Mouse (Mus musculus): Measurements from ENCODE around the gene Tln2.

The Tln2 gene

DNA sequence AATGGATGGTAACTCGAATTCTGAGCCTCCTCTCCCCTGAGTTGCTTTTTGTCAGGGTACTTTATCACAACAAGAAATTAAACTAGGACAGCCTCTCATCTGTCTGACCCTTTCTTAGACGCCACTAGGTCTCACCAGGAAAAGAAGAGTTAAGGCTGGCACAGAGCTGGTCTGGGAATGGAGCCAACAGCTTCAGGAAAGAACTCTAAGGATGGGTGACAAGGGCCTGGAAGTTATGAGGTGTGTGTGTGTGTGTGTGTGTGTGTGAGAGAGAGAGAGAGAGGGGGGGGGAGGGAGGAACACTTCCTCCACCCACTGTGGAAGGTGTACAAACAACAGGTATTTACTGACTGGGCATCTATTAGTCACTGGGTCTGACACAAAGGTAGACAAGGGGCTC is 294.6 kb downstream of the Tln2 start:
- in situ Hi-C loops (cut with MboI; ENCODE audit: low pct_unique_long_range_greater_than_20kb in 1 of 2, low sequenced_read_pairs in 2 of 2, unreplicated experiment in 1 of 2), result no loop called here

DNA sequence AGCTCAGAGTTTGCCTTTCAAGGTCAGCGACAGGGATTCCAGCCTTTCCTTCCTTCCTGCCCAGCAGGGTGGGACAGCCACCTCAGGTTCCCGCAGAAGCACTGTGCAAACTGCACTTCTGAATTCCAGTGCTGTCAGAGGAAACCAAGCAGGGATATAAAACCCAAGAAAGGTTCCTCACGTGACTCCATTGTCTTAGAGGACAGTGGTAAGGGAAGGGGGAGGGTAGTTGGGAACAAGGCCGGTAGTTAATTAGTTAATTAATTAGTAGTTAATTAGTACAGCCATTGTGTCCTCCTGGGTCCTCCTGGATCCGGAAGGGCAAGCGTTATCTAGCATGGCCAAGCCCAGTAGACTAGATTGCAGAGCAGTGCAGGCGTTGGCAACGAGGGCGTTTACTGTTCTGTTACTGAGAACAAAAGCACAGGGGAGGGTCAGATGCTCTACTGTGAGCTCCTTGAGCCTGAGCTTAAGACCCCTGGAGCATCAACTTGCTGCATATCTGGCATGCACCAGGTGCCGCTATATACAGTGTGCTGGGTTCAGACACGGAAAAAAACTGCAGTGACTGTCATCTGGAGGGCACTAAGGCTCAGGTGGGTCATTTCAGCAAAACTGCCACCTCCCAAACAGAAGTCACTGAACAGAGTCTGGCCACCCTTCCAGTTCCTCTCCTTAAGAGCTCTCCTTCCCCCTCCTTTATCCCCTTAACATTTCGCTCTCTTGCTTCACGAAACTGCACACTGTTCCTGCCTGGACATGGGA is 298.5 kb downstream of the Tln2 start:
- in situ Hi-C loops (cut with MboI; ENCODE audit: low pct_unique_long_range_greater_than_20kb in 1 of 2, low sequenced_read_pairs in 2 of 2, unreplicated experiment in 1 of 2), result no loop called here

DNA sequence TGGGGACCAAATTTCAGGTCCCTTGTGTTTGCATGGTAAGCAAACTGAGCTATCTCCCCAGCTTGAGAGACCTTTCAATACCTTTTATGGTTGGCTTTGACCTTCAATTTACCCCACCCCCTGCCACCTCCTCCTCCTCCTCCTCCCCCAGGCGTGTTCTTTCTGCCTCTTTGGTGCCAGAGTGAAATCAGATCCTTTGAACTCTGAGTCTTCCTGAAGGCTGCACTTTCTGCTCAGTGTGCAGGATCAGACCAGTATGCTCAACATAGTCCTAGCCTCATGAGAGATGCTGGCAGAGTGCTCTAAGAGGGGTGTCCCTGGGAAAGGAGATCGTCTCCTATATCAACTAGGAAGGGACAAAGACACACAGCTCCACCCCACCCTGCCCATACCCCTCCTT is 309.4 kb downstream of the Tln2 start:
- in situ Hi-C loops (cut with MboI; ENCODE audit: low pct_unique_long_range_greater_than_20kb in 1 of 2, low sequenced_read_pairs in 2 of 2, unreplicated experiment in 1 of 2), result no loop called here

DNA sequence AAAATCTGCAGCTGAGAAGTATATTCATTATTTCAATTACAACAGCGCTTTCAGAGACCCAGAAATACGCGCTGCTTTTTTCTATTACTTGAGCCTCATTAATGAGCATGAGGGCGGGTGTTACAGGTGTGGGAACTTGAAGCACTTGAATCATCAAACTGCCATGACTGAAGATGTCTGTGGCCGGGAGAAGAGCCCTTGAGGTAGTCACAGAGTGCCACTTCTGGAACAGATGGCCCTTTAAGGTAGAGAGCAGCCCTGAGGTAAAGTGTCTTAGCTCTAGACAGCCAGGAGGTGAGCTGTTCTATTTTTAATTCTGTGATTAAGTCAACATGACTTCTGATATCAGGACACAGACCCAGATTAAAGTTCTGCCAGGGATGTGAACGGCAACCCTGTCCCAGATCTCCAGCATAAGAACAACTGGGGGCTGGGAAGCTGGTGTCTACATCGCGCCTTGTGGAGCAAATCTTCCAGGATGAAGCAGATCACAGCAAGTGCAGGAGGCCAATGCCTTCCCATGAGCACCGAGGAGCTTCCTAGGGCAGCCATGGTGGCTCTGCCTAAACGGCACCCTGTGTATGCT is 312.0 kb downstream of the Tln2 start:
- in situ Hi-C loops (cut with MboI; ENCODE audit: low pct_unique_long_range_greater_than_20kb in 1 of 2, low sequenced_read_pairs in 2 of 2, unreplicated experiment in 1 of 2), result no loop called here

DNA sequence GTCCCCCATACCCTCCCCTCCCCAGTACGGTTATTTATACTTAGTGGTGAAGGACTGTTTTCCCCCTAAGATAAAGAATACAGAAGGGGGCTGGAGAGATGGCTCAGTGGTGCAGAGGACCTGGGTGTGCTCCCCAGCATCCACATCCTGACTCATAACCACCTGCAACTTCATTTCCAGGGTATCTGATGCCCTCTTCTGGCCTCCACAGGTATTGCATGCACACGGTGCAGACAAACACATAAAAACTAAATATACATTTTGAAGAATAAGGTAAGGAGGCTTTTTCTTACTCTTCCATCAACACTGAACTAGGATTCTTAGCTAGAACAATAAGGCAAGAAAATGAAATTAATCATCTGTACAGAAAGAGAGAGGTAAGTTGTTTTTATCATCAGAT is 314.2 kb downstream of the Tln2 start:
- in situ Hi-C loops (cut with MboI; ENCODE audit: low pct_unique_long_range_greater_than_20kb in 1 of 2, low sequenced_read_pairs in 2 of 2, unreplicated experiment in 1 of 2), result no loop called here

DNA sequence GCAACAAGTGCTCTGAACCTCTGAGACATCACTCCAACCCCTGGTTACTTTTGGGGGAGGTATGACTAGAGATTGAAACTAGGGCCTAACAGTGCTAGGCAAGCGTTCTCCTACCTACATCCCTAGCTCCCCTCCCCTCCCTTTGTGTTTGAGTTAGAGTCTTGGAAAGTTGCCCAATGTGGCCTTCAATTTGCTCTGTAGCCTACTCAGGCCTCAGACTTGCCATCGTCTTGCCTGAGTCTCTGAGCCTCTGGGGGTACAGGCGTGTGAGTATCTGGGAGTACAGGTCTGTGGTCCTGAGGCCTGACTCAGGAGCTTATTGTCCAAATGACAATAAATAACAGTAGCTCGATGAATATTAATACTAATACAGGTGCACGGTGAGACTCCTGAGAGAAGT is 317.8 kb downstream of the Tln2 start:
- in situ Hi-C loops (cut with MboI; ENCODE audit: low pct_unique_long_range_greater_than_20kb in 1 of 2, low sequenced_read_pairs in 2 of 2, unreplicated experiment in 1 of 2), result no loop called here

DNA sequence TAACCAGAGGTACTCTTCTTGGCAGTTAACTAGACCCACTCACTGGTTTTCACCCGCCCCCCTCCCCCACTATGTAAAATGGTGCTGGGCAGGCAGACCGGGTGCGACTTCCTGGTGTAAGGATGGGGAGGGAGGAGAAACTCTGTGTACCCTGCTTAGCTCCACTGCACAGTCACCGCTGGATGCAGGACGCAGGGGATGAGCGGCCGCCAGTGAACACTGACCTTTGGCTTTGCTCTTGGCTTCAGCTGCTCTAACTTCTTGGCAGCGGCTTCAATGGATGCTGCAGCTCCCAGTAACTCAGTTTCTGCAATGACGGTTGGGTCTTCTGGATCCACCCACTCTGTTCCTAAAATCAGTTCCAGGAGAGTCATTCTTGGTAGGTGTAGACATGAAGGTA is 319.0 kb downstream of the Tln2 start:
- in situ Hi-C loops (cut with MboI; ENCODE audit: low pct_unique_long_range_greater_than_20kb in 1 of 2, low sequenced_read_pairs in 2 of 2, unreplicated experiment in 1 of 2), result no loop called here

DNA sequence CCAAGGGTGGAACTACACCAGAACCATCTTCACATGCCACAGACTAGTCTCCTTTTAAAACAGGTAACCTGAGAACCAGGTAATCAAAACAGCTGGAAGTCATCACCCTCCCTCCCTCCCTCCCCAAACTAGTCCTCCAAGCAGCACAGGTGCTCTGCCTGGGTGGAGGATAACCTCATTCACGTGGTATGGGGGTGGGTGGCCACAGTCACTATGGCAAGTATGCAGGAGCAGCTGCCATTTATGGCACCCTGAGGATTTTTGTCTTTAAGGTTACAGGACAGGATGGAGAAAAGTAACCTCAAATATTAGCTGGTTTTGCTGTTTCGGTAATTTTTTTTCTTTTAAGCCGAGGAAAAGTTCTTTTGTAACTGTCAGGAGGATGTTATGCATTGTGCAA is 322.5 kb downstream of the Tln2 start:
- in situ Hi-C loops (cut with MboI; ENCODE audit: low pct_unique_long_range_greater_than_20kb in 1 of 2, low sequenced_read_pairs in 2 of 2, unreplicated experiment in 1 of 2), result no loop called here

DNA sequence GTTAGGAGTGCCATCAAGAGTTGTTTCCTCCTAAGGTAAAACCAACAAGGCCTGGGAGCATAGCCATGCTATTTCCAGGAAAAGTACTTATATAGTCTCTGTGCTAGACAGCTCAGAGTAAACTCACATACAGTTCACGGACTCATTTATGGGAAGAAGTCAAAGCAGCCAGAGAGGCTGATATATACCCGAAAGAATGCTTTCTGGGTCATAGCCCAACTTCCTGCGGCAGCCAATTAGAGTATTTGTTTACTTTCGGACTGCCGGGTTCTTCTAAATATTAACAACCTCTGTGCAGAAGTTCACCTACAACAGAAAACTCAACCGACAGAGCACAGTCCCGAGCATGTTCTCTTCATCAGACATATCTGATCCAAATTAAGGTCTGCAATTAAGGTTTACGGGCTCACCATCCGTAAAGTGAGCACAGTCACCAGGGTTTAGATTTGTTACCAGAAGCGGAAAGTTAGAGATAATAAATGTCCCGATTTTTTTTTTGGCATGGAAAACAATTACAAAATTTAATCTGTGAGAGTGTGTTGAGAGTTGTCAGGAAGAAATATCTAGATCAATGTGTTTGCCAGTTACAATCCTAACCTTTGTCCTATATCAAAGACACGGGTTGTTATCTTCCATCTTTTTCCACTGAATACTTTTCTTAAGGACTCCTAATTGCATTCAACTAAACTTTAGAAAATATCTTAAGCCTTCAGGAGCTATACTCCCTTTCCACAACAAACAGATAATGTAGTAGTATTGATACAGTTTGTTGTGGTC is 323.9 kb downstream of the Tln2 start:
- in situ Hi-C loops (cut with MboI; ENCODE audit: low pct_unique_long_range_greater_than_20kb in 1 of 2, low sequenced_read_pairs in 2 of 2, unreplicated experiment in 1 of 2), result no loop called here

DNA sequence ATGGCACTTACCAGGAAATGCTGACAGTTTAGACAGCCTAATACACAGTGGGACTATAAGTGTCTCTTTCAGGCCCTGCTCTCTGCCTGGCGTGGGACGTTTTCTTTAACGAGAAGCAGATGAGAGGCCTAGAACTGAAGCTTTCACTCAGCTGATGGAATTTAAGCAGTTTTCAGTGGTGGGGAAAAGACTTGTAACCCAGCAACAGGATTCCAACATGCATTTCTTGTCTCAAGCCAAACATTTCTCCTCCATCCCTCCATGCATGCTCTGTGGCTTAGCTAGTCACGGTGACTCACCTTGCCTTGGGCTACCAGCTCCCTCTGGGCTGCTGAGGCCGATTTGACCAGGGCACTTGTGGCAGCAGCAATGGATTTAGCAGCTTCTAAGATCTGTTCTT is 330.5 kb downstream of the Tln2 start:
- in situ Hi-C loops (cut with MboI; ENCODE audit: low pct_unique_long_range_greater_than_20kb in 1 of 2, low sequenced_read_pairs in 2 of 2, unreplicated experiment in 1 of 2), result no loop called here

DNA sequence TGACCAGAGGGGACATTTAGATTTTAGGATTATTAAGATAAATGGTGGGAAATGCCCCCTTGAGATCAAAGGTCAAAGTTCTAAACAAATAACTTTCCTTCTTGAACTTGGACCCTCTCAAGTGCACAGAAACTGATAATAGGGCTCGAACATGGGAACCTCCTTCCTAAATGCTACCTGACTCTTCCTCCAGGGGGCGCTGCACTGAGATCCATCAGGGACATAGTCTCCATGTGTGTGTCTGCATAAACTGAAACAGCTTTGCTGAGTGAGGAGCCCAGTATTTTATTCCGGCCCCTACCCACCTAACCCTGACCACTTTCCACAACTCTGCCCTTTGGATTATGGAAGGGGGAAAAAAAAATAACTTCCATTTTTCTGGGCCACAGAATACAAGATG is 339.1 kb downstream of the Tln2 start:
- in situ Hi-C loops (cut with MboI; ENCODE audit: low pct_unique_long_range_greater_than_20kb in 1 of 2, low sequenced_read_pairs in 2 of 2, unreplicated experiment in 1 of 2), result no loop called here

DNA sequence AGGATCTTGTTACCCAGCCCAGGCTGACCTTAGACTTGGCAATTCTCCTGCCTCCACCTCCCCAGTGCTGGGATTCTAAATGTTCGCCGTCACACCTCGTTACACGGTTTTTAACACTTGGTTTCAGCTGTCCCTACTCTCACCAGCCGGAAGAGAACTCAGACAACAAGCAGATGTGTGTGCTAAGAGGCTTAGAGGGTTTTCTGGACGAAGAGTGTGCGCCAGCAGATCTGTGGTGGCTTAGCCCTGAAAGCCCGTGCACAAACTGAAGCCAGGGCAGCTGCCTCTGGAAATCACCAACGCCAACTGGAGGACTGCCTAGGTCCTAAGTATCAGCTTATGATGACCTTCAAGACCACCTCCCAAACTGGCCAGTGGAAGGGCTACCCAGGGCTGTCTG is 341.5 kb downstream of the Tln2 start:
- in situ Hi-C loops (cut with MboI; ENCODE audit: low pct_unique_long_range_greater_than_20kb in 1 of 2, low sequenced_read_pairs in 2 of 2, unreplicated experiment in 1 of 2), result loop anchor here in 1 of 2 experiments (5.0 kb wide), 1 partner anchor 36 kb away; no protein-coding TSS in a partner anchor

DNA sequence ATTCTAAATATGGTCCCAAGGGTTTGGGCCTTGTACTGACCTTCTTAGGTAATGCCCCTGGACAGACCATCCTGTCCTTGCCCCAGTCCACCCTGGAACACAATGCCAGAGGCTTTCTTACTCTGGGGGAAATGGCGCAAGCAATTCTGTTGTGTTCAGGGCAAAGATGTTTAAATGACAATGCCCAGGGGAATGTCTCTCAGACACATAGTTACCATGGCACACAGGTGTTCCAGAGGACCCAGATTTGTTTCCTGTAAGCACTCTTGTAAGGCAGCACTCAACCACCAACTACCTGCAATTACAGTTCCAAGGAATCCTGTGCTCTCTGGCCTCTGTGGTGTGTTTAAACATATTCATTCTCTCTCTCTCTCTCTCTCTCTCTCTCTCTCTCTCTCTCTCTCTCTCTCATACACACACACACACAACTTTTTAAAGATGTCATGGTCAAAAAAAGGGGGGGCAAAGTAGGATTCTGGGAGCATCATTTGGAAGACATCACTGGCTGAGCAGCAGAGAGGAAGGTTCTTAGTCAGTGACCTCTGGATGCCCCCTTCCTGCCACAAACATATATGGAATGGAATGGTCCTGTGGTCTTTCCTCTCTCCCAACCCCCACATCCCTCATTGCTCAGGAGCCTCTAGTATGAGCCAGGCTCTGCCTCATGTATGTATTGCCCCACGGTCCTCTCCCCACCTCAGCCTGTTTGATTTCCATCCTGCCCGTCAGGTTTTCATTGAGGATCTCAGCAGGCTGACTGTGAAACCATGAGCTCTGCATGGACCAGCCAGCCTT is 345.1 kb downstream of the Tln2 start:
- in situ Hi-C loops (cut with MboI; ENCODE audit: low pct_unique_long_range_greater_than_20kb in 1 of 2, low sequenced_read_pairs in 2 of 2, unreplicated experiment in 1 of 2), result no loop called here

DNA sequence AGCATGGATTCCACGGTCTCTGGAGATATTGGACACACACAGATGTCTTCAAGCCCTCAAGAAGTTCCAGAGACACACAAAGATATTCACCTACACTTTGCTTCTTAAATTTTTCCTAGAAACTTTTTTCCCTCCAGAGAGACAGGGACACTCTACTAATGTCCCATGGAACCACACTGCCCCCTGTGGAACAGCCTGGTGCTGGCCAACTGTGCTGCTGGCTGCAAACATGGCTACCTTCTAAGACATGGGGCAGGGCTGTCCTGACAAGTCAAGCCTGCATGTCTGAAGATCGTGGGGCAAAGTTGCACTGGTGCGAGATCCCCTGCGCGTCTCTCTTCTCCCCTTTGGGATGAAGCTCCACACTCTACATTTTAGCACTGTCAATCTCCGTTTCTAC is 346.2 kb downstream of the Tln2 start:
- in situ Hi-C loops (cut with MboI; ENCODE audit: low pct_unique_long_range_greater_than_20kb in 1 of 2, low sequenced_read_pairs in 2 of 2, unreplicated experiment in 1 of 2), result no loop called here

DNA sequence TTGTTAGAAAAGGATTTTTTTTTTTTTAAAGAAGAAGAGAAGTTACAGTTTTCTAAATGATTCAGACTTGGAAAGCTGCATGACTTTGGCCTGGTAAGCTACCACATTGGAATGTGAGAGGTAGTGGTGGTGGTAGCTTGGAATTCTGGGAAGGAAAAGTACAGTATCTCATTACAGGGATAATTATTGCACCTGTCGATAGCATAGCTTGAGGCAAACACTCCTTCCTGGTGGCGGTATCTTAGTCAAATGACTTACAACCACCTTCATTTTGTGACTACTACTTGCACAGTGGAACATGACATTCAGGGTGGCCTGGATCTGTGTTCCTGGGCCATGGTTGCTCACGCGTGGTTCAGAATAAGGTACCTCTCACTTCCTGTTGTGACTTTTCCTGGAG is 348.3 kb downstream of the Tln2 start:
- in situ Hi-C loops (cut with MboI; ENCODE audit: low pct_unique_long_range_greater_than_20kb in 1 of 2, low sequenced_read_pairs in 2 of 2, unreplicated experiment in 1 of 2), result no loop called here

DNA sequence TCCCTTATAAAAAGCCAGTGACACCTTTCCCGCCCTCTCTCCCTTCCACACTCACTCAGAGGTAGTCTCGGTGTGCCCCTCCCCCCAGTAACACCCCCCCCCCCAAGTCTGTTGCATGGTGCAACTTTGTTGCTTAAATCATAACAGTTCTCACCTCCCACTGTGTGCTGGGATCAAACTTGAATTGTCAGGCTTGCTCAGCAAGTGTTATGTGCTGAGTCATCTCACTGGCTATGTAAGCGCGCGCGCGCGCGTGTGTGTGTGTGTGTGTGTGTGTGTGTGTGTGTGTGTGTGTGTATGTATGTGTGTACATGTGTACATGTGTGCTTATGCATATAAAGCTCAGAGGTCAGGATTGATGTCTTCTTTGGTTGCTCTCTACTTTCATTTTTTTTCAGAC is 350.1 kb downstream of the Tln2 start:
- in situ Hi-C loops (cut with MboI; ENCODE audit: low pct_unique_long_range_greater_than_20kb in 1 of 2, low sequenced_read_pairs in 2 of 2, unreplicated experiment in 1 of 2), result no loop called here

DNA sequence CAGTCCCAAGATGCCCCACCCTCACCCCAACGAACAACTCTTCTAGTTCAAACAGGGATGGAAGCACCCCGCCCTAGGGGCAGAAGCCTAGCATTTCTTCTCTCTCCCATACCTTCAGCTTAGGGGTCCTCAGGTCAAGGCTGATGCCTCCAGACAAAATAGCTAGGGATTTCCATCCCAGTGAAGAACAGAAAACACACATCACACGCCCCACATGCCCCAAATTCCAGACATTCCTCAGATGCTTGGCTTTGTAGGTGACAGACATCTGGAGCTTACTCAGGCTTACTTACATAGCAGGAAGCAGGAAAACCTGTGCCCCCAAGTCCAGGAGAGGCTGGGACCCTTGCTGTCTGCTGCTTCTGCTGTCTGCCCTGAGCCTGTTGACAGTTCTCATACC is 351.1 kb downstream of the Tln2 start:
- in situ Hi-C loops (cut with MboI; ENCODE audit: low pct_unique_long_range_greater_than_20kb in 1 of 2, low sequenced_read_pairs in 2 of 2, unreplicated experiment in 1 of 2), result no loop called here

DNA sequence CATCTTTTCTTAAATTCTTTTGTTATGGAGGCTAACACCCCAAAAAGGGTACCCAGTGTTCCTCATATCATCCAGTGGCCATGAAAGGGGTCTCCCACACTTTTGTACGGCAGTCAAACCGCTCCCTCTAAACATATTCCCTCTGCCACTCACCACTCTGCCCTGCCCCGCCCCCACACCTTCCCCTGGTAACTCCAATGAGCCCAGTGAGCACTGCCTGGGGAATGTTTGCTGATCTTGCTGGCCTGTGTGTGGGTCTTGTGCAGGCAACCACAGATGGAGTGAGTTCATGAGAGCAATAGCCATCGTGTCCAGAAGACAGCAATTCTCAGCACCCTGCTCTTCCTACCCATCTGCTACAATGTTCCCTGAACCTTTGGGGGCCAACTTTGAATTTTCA is 354.3 kb downstream of the Tln2 start:
- in situ Hi-C loops (cut with MboI; ENCODE audit: low pct_unique_long_range_greater_than_20kb in 1 of 2, low sequenced_read_pairs in 2 of 2, unreplicated experiment in 1 of 2), result no loop called here

DNA sequence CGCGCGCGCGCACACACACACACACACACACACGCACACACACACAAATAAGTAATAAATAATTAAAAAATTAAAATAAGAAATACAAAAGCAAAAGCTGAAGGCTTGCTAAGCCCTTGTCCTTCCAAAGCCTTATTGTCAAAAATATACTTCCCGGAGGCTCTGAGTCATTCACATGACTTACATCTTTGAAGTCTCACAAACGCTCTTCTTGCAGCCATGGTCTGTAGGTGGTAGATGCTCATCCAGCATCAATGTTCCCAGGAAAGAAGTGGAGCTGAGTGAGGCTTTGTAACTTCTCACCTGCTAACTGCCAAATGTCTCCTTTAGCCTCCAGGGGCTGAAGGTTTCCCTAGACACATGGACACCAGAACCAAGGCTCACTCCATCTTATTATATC is 362.9 kb downstream of the Tln2 start:
- in situ Hi-C loops (cut with MboI; ENCODE audit: low pct_unique_long_range_greater_than_20kb in 1 of 2, low sequenced_read_pairs in 2 of 2, unreplicated experiment in 1 of 2), result no loop called here
